Mouse (Mus musculus): Measurements from ENCODE around the gene Ube2f. TPM values are rescaled to one million over a fixed set of nuclear protein-coding genes. Genes with fewer than 3 reads are reported as not detected.

The Ube2f gene
- 55.5 and 57.9 TPM in 2 replicates for polyA plus RNA-seq (2015; fragmentation: Nextera tagmentation; extraction: Ambion mirVana)

DNA sequence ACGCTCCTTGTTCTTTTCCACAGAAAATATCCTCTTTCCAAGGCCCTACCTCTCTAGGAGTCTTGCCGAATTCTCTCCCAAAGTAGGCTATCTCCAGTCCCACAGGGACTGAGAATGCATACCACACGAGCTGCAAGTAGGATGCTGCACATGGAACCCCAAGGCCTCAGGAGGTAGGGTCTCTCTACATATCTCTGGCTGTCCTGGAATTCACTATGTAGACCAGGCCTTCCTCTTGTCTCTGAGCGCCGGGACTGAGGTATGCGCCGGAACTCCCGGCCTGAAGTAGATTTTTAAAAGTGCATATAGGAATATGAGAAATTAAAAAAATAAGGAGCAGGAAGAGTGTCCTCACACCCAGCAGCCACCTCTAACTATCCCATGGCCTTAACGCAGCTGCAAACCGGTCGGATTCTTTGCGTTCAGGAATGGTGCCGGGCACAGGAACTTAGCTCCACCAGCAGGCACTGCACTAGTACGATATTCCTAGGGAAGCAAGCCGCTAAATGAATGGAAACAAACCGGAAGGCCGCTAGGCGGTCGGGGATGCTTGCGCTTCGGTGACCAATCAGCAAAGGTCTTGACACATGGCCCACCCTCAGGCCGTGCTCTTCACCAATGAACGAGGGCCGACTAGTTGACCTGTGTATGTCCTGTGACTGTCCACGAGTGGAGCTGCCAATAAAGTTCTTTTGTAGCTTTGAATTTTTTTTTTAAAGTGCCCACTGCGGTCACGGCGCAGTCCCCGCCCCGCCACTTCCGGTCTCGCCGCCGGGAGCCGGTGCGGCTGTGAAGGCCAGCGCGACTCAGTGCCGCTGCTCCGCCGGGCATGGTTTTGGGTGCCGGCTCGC lies at the start of gene Ube2f:
Gene Ube2f, plus strand, starts transcription at position 741 of the 851 bp plus-strand sequence.
- peak within 1 kb of the TSS; percentile 95 for H3K9ac ChIP-seq (ENCODE audit: low read depth, low read length)
- peak within 1 kb of the TSS; percentile 87 for H3K4me3 ChIP-seq (ENCODE audit: low read depth, low read length)
- H3K4me1 ChIP-seq (replicated peaks; ENCODE audit: control insufficient read depth, insufficient read depth, low read length), result peaks cover 14% of the 10 kb centered on the region
- no peaks in the 10 kb centered on the region for H3K36me3 ChIP-seq (ENCODE audit: control insufficient read depth, insufficient read depth)
- H3K27ac ChIP-seq (ENCODE audit: low read depth, low read length), result peak within 1 kb of the TSS; percentile 94
- peak; percentile 97 for ATAC-seq
- H3K9me3 ChIP-seq (ENCODE audit: control insufficient read depth), result no peaks in the 10 kb centered on the region
- peak within 1 kb of the TSS; percentile 86 for H3K4me2 ChIP-seq (replicated peaks; ENCODE audit: low read depth)
- WGBS, result under 1% methylated on average over 43 of the region's 43 CpGs
- TF ChIP-seq CTCF (IDR thresholded peaks at IDR 0.05; ENCODE audit: low read depth), result peak; percentile 69
- H3K27me3 ChIP-seq (replicated peaks; ENCODE audit: control insufficient read depth, insufficient read depth, low read length), result no peaks in the 10 kb centered on the region

GRCm38 (mm10) chr1:91201122-91201521 lies 49.0 kb upstream of the Ube2f start:
- no peak overlapping the region for H3K4me2 ChIP-seq (replicated peaks; ENCODE audit: low read depth)
- no peak for TF ChIP-seq CTCF (IDR thresholded peaks at IDR 0.05; ENCODE audit: low read depth)
- no peaks in the 10 kb centered on the region for H3K36me3 ChIP-seq (ENCODE audit: control insufficient read depth, insufficient read depth)
- no peak overlapping the region for H3K9ac ChIP-seq (ENCODE audit: low read depth, low read length)
- no peaks in the 10 kb centered on the region for H3K27me3 ChIP-seq (replicated peaks; ENCODE audit: control insufficient read depth, insufficient read depth, low read length)
- 75% methylated on average over 3 of the region's 3 CpGs for WGBS
- no peak overlapping the region for H3K4me3 ChIP-seq (ENCODE audit: low read depth, low read length)
- H3K27ac ChIP-seq (ENCODE audit: low read depth, low read length), result no peak overlapping the region
- H3K4me1 ChIP-seq (replicated peaks; ENCODE audit: control insufficient read depth, insufficient read depth, low read length), result no peaks in the 10 kb centered on the region
- no peak for ATAC-seq
- no peaks in the 10 kb centered on the region for H3K9me3 ChIP-seq (ENCODE audit: control insufficient read depth)

DNA sequence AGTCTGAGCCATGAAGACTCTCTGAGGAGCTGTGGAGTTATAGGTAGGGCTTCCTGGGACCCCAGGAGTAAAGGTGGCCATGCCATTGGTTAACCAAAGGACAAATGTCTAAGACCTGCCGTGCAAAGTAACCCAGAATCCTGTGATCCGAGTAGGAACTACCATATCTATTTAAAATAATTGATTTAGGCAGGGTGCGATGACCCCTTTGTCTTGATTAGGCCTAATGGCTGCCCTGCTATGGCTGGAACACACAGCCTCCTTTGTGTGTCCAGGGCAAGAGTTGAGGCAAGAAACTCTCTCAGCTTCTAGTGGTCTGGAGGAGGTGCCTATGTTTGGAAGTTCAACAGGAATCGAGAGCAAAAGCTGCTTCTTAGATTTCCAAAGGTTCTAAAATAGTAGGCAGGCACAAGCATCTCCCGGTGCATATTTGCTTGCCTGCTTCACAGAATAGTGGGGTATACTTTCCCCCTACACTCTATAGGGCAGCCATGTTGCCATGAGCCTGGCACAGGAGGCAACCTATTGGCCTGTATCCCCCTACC lies 45.8 kb upstream of the Ube2f start:
- no peak for TF ChIP-seq CTCF (IDR thresholded peaks at IDR 0.05; ENCODE audit: low read depth)
- Histone ChIP-seq H3K36me3 (ENCODE audit: control insufficient read depth, insufficient read depth) (no peaks in the 10 kb centered on the region), H3K4me2 (replicated peaks; ENCODE audit: low read depth) (no peak overlapping the region), H3K27me3 (replicated peaks; ENCODE audit: control insufficient read depth, insufficient read depth, low read length) (no peaks in the 10 kb centered on the region), H3K4me3 (ENCODE audit: low read depth, low read length) (no peak overlapping the region), H3K9ac (ENCODE audit: low read depth, low read length) (no peak overlapping the region), H3K27ac (ENCODE audit: low read depth, low read length) (no peak overlapping the region), H3K4me1 (replicated peaks; ENCODE audit: control insufficient read depth, insufficient read depth, low read length) (no peaks in the 10 kb centered on the region), H3K9me3 (ENCODE audit: control insufficient read depth) (no peaks in the 10 kb centered on the region)
- ATAC-seq, result no peak
- WGBS, result 87% methylated on average over 5 of the region's 5 CpGs

GRCm38 (mm10) chr1:91205651-91206050 lies 44.5 kb upstream of the Ube2f start:
- ATAC-seq, result no peak
- H3K4me1 ChIP-seq (replicated peaks; ENCODE audit: control insufficient read depth, insufficient read depth, low read length), result no peaks in the 10 kb centered on the region
- WGBS, result 84% methylated on average over 6 of the region's 6 CpGs

GRCm38 (mm10) chr1:91206336-91206735 lies 43.8 kb upstream of the Ube2f start:
- no peak overlapping the region for H3K4me2 ChIP-seq (replicated peaks; ENCODE audit: low read depth)
- TF ChIP-seq CTCF (IDR thresholded peaks at IDR 0.05; ENCODE audit: low read depth), result no peak
- H3K9ac ChIP-seq (ENCODE audit: low read depth, low read length), result no peak overlapping the region
- H3K27ac ChIP-seq (ENCODE audit: low read depth, low read length), result no peak overlapping the region
- H3K9me3 ChIP-seq (ENCODE audit: control insufficient read depth), result no peaks in the 10 kb centered on the region
- no peaks in the 10 kb centered on the region for H3K4me1 ChIP-seq (replicated peaks; ENCODE audit: control insufficient read depth, insufficient read depth, low read length)
- no peak for ATAC-seq
- 88% methylated on average over 8 of the region's 8 CpGs for WGBS
- no peaks in the 10 kb centered on the region for H3K36me3 ChIP-seq (ENCODE audit: control insufficient read depth, insufficient read depth)
- no peaks in the 10 kb centered on the region for H3K27me3 ChIP-seq (replicated peaks; ENCODE audit: control insufficient read depth, insufficient read depth, low read length)
- no peak overlapping the region for H3K4me3 ChIP-seq (ENCODE audit: low read depth, low read length)

More at GRCm38 (mm10) chr1:91205651-91206050, 44.5 kb upstream of the Ube2f start:
- no peaks in the 10 kb centered on the region for H3K27me3 ChIP-seq (replicated peaks; ENCODE audit: control insufficient read depth, insufficient read depth, low read length)
- TF ChIP-seq CTCF (IDR thresholded peaks at IDR 0.05; ENCODE audit: low read depth), result no peak
- H3K9me3 ChIP-seq (ENCODE audit: control insufficient read depth), result no peaks in the 10 kb centered on the region
- H3K27ac ChIP-seq (ENCODE audit: low read depth, low read length), result no peak overlapping the region
- H3K36me3 ChIP-seq (ENCODE audit: control insufficient read depth, insufficient read depth), result no peaks in the 10 kb centered on the region
- H3K4me3 ChIP-seq (ENCODE audit: low read depth, low read length), result no peak overlapping the region
- no peak overlapping the region for H3K4me2 ChIP-seq (replicated peaks; ENCODE audit: low read depth)
- H3K9ac ChIP-seq (ENCODE audit: low read depth, low read length), result no peak overlapping the region

- Histone ChIP-seq H3K9me3 (ENCODE audit: control insufficient read depth) (no peaks in the 10 kb centered on the region), H3K27me3 (replicated peaks; ENCODE audit: control insufficient read depth, insufficient read depth, low read length) (no peaks in the 10 kb centered on the region), H3K27ac (ENCODE audit: low read depth, low read length) (no peak overlapping the region), H3K4me3 (ENCODE audit: low read depth, low read length) (no peak overlapping the region), H3K4me2 (replicated peaks; ENCODE audit: low read depth) (no peak overlapping the region), H3K36me3 (ENCODE audit: control insufficient read depth, insufficient read depth) (no peaks in the 10 kb centered on the region), H3K9ac (ENCODE audit: low read depth, low read length) (no peak overlapping the region), H3K4me1 (replicated peaks; ENCODE audit: control insufficient read depth, insufficient read depth, low read length) (no peaks in the 10 kb centered on the region)
- 75% methylated on average over 5 of the region's 5 CpGs for WGBS
- TF ChIP-seq CTCF (IDR thresholded peaks at IDR 0.05; ENCODE audit: low read depth), result no peak
- ATAC-seq, result no peak
Observed at GRCm38 (mm10) chr1:91206873-91207272, 43.2 kb upstream of the Ube2f start.

Measured in intestine, postnatal 0 days (tissue).